Mouse (Mus musculus) small intestine, adult 2 months (tissue): ENCODE measurements at regions not wholly inside any gene's neighbourhood (a gene's known extent, or its start where the extent isn't known, plus 50 kb on each side); places are given as distances from the start of the nearest gene placed in this dataset.

ENCODE experiments used
- H3K27ac ChIP-seq: fragments of 200-500 bp; 2 replicates; pipeline ENCODE4 v1.5.1; 2012; ENCODE audit warnings: low read depth, low read length, control low read depth, inconsistent platforms; ENCODE audit not compliant: insufficient read depth
- H3K27me3 ChIP-seq: fragments of 200-500 bp; 2 replicates; pipeline ENCODE4 v1.6.1; 2012; ENCODE audit warnings: mild to moderate bottlenecking, moderate library complexity, low read length, inconsistent platforms; ENCODE audit not compliant: control insufficient read depth, insufficient read depth
- H3K36me3 ChIP-seq: fragments of 200-500 bp; 2 replicates; pipeline ENCODE4 v1.6.1; 2012; ENCODE audit warnings: mild to moderate bottlenecking, low read length, control low read depth, inconsistent platforms; ENCODE audit not compliant: control insufficient read depth, insufficient read depth
- H3K4me1 ChIP-seq: fragments of 200-500 bp; 2 replicates; pipeline ENCODE4 v1.6.1; 2012; ENCODE audit warnings: low read length, inconsistent platforms, mixed read lengths; ENCODE audit not compliant: control insufficient read depth, insufficient read depth, insufficient read length
- H3K4me3 ChIP-seq: fragments of 200-500 bp; 2 replicates; pipeline ENCODE4 v1.5.1; 2012; ENCODE audit warnings: low read depth, mild to moderate bottlenecking, control low read depth, inconsistent platforms, low read length, moderate library complexity
- CTCF ChIP-seq: fragments of 200-500 bp; IDR thresholded peaks from 2 replicates; pipeline ENCODE4 v1.5.1; 2012; ENCODE audit warnings: low read depth, mild to moderate bottlenecking, control low read depth, inconsistent platforms, low read length, moderate library complexity, mixed read lengths; ENCODE audit not compliant: insufficient replicate concordance, insufficient read length; ENCODE audit errors: extremely low read depth
- POLR2A ChIP-seq: fragments of 200-500 bp; IDR thresholded peaks from 2 replicates; pipeline ENCODE4 v1.6.1; 2012; ENCODE audit warnings: low read depth, mild to moderate bottlenecking, control low read depth, inconsistent platforms, low read length, moderate library complexity
- WGBS: fragments of 180-500 bp; shearing (Covaris S2); methylation state at CpG from one replicate; pipeline ENCODE4 v1.1.7; 2018; 5-methylcytosine and 5-hydroxymethylcytosine counted together

GRCm38 (mm10) chr2:9267675-9268074 is 613.4 kb upstream of the 4930412O13Rik start:
- Histone ChIP-seq H3K27ac (no peak overlapping the region), H3K27me3 (no peaks in the 10 kb centered on the region), H3K36me3 (no peaks in the 10 kb centered on the region), H3K4me1 (no peaks in the 10 kb centered on the region), H3K4me3 (no peak overlapping the region)
- whole genome bisulfite sequencing: 83% methylated on average over 4 of the region's 4 CpGs
- TF ChIP-seq CTCF: no peak
- no peak for TF ChIP-seq POLR2A

- H3K4me3 ChIP-seq: no peak overlapping the region
- no peak overlapping the region for H3K27ac ChIP-seq
- no peaks in the 10 kb centered on the region for H3K27me3 ChIP-seq
- WGBS: 83% methylated on average over 2 of the region's 2 CpGs
- H3K36me3 ChIP-seq: no peaks in the 10 kb centered on the region
- TF ChIP-seq CTCF (no peak), POLR2A (no peak)
- no peaks in the 10 kb centered on the region for H3K4me1 ChIP-seq
These were observed 597.6 kb upstream of the 4930412O13Rik start for GRCm38 (mm10) chr2:9283441-9283840.

DNA sequence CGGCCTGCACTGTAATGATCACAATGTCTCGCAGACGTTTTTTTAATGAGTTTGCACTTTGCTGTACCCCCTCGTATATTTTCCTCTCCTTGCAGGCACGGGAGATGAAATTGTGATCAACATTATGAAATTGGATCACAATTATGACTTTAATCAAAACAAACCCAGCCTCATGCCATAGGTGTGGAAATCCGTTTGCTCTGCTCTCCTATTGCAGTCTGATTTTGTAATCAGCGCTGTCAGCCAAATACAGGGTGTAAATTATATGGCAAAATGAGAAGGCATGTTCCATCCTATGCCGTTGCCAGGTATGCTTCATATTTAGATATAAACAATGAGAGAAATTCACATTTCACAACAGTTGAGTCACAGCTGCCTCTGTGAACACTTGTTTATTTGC is 595.3 kb upstream of the 4930412O13Rik start:
- Histone ChIP-seq H3K4me1 (no peaks in the 10 kb centered on the region), H3K36me3 (no peaks in the 10 kb centered on the region), H3K27me3 (no peaks in the 10 kb centered on the region), H3K4me3 (no peak overlapping the region), H3K27ac (no peak overlapping the region)
- TF ChIP-seq CTCF (no peak), POLR2A (no peak)
- WGBS: 76% methylated on average over 8 of the region's 8 CpGs

GRCm38 (mm10) chr2:9287077-9287476 is 594.0 kb upstream of the 4930412O13Rik start:
- TF ChIP-seq POLR2A (no peak), CTCF (no peak)
- H3K36me3 ChIP-seq: no peaks in the 10 kb centered on the region
- H3K27ac ChIP-seq: no peak overlapping the region
- no peaks in the 10 kb centered on the region for H3K4me1 ChIP-seq
- H3K27me3 ChIP-seq: no peaks in the 10 kb centered on the region
- WGBS: 98% methylated on average over 1 of the region's 1 CpGs
- H3K4me3 ChIP-seq: no peak overlapping the region

- Histone ChIP-seq H3K27me3 (no peaks in the 10 kb centered on the region), H3K4me3 (no peak overlapping the region), H3K4me1 (no peaks in the 10 kb centered on the region), H3K36me3 (no peaks in the 10 kb centered on the region), H3K27ac (no peak overlapping the region)
- TF ChIP-seq CTCF: no peak
- TF ChIP-seq POLR2A: no peak
- WGBS: 83% methylated on average over 6 of the region's 6 CpGs
These were observed 593.4 kb upstream of the 4930412O13Rik start for GRCm38 (mm10) chr2:9287623-9288022.

- no peaks in the 10 kb centered on the region for H3K27me3 ChIP-seq
- 45% methylated on average over 16 of the region's 16 CpGs for WGBS
- no peak for TF ChIP-seq POLR2A
- H3K36me3 ChIP-seq: no peaks in the 10 kb centered on the region
- H3K4me1 ChIP-seq: no peaks in the 10 kb centered on the region
- H3K4me3 ChIP-seq: no peak overlapping the region
- no peak overlapping the region for H3K27ac ChIP-seq
These were observed 549.3 kb upstream of the 4930412O13Rik start for GRCm38 (mm10) chr2:9331630-9332352.

- Histone ChIP-seq H3K4me1 (no peaks in the 10 kb centered on the region), H3K27me3 (no peaks in the 10 kb centered on the region), H3K27ac (no peak overlapping the region), H3K4me3 (no peak overlapping the region), H3K36me3 (no peaks in the 10 kb centered on the region)
- 69% methylated on average over 4 of the region's 4 CpGs for WGBS
- TF ChIP-seq POLR2A (no peak), CTCF (no peak)
These were observed 532.1 kb upstream of the 4930412O13Rik start for GRCm38 (mm10) chr2:9348982-9349381.

DNA sequence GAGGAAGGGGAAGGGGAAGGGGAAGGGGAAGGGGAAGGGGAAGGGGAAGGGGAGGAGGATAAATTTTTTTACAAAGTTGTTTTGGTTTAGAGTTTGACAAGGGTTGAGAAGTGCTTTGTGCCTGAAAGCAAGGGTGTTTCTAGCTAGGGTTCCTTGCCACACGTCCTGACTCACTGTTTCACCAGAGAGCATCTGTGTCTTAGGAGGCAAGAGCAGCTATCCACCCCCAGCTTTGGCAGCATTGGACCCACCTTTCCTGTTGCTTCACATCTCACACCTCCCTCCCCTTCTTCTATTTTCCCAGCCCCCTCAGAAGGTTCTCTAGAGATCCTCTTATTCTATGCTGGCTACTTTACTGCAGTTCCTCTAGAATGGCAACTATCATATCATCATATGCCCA is 531.1 kb upstream of the 4930412O13Rik start:
- TF ChIP-seq POLR2A: no peak
- TF ChIP-seq CTCF: no peak

More for the DNA sequence above, 531.1 kb upstream of the 4930412O13Rik start:
- Histone ChIP-seq H3K36me3 (no peaks in the 10 kb centered on the region), H3K4me3 (no peak overlapping the region), H3K27me3 (no peaks in the 10 kb centered on the region), H3K27ac (no peak overlapping the region), H3K4me1 (no peaks in the 10 kb centered on the region)
- WGBS: 35% methylated on average over 1 of the region's 1 CpGs
